Mouse (Mus musculus) frontal cortex, postnatal 36 days (tissue): ENCODE measurements at regions not wholly inside any gene's neighbourhood (a gene's known extent, or its start where the extent isn't known, plus 50 kb on each side); places are given as distances from the start of the nearest gene placed in this dataset.

Experiments used
- DNase-seq, 2 experiments: peaks; one replicate each; pipeline ENCODE4 v3.0.0; 2022; ENCODE audit warnings: low spot score in 2 of 2

- no peak for DNase-seq
These were observed 256.0 kb downstream of the Ankrd16 start for GRCm38 (mm10) chr2:12033518-12034322.

GRCm38 (mm10) chr2:12034323-12034585 is 256.6 kb downstream of the Ankrd16 start:
- no peak for DNase-seq

- peak; percentile 43 to 50 for DNase-seq
These were observed 252.3 kb downstream of the Itga8 start for GRCm38 (mm10) chr2:12049386-12049785.

GRCm38 (mm10) chr2:12049972-12050371 is 251.8 kb downstream of the Itga8 start:
- peak in 1 of 2 experiments; percentile 33 for DNase-seq

GRCm38 (mm10) chr2:12053404-12054164 is 248.1 kb downstream of the Itga8 start:
- peak in 1 of 2 experiments; percentile 23 for DNase-seq

GRCm38 (mm10) chr2:12054165-12054500 is 247.6 kb downstream of the Itga8 start:
- DNase-seq = no peak
